Mouse (Mus musculus) left cerebral cortex, postnatal 10 days (tissue): Measurements from ENCODE around the gene P2rx7. TPM values are rescaled to one million over a fixed set of nuclear protein-coding genes. Genes with fewer than 3 reads are reported as not detected.

Experiments
- DNase-seq, 2 experiments: peaks; one replicate each; pipeline ENCODE4 v3.0.0; 2021 to 2022; ENCODE audit warnings: low spot score in 2 of 2, mixed read lengths in 1 of 2; ENCODE audit errors: extremely low spot score in 1 of 2
- intact Hi-C: fragments of 180-260 bp; cut with DNase I; formaldehyde crosslinking; loops from one replicate; pipeline ENCODE4 v1.15.1; 2025
- total RNA-seq, 2 experiments: library from RNA; stranded (reverse); gene quantifications; 2 replicates each; pipeline ENCODE4 v1.2.3; 2021

Gene P2rx7
- total RNA-seq, 2 experiments from 2014 or later, result 6.3 to 6.5 TPM

- intact Hi-C loops, result no loop called here
Observed at GRCm38 (mm10) chr5:122676002-122676401, 32.3 kb downstream of the P2rx7 start.

GRCm38 (mm10) chr5:122677983-122678382, 34.3 kb downstream of the P2rx7 start:
- intact Hi-C loops, result no loop called here
- no peak for DNase-seq

More at GRCm38 (mm10) chr5:122676002-122676401, 32.3 kb downstream of the P2rx7 start:
- no peak for DNase-seq

DNA sequence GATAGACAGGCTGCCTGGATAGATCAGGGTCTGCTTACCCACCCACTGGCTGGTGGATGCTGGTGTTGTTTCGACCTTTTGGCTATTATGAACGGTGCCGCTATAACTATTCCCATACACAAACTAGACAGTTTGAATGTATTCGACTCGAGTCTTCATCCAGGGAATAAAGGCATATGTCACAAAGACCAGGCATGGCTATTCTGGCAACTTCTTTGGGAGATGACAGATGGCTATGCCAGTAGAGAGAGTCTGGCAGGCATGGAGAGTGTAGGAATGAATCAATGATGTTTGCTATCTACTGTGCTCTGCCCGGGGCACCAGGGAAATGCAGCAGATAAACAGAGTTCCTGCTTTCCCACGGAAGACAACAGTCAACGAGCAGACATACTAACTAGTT, 36.2 kb downstream of the P2rx7 start:
- intact Hi-C loops, result no loop called here
- DNase-seq, result no peak

DNA sequence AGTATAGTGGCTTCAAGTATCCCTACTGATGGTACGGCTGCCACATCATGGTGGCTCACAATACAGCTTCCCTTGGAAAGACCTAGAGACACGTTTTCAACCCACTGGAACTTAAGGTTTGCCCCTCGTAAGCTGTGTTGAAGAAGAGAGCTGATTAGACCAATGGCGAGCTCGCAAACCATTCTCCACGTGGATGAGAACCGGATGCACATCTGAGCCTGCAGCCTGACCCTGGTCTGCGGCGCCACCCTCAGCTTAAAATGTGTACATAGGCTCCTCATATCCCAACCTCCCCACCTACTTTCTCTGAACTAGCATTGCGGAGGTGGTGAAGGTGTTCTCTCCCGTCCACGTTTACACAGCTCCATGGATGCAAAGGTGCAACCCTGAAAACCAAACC, 37.6 kb downstream of the P2rx7 start:
- intact Hi-C loops, result no loop called here
- DNase-seq, result no peak

- intact Hi-C loops, result no loop called here
- DNase-seq, result no peak
Observed at GRCm38 (mm10) chr5:122683926-122684325, 40.2 kb downstream of the P2rx7 start.

DNA sequence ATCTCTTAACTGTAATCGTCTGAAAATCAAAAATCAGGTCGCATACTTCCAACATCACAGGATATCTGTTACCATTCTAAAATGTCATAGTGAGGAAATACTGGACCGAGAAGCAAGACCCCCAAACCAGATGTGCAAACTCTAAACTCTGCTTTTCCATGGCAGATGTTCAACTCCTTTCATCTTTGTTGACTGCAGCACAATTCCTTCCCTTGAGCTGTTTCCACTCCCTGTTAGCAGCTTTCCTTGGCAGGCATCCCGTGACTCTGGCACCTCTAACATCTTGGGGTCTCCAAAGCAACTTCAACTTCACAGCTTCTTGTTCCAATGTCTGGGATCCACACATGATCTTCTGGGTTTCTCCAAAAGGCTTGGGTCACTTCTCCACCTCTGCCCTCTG, 43.7 kb downstream of the P2rx7 start:
- DNase-seq, result no peak
- intact Hi-C loops, result no loop called here

DNA sequence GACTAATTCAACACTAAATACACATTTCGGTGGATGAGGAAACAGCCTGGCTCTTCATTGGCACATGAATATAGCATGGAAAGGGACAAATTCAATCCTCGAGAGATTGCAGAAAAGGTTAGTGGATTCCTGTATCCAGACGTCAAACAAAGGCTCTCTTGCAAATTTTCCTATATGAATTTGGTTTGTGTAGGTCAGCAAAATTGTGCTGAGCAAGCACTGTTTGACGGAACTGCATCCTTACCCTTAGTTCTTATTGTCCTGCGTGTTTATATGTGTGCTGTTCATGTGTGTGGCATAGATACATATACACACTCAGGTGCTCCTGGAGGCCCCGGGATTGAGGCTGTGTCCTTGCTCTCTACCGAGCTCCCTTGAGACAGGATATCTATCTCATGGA, 45.4 kb downstream of the P2rx7 start:
- DNase-seq, result no peak
- intact Hi-C loops, result no loop called here

- intact Hi-C loops, result no loop called here
Observed at GRCm38 (mm10) chr5:122690486-122690885, 46.8 kb downstream of the P2rx7 start.

DNA sequence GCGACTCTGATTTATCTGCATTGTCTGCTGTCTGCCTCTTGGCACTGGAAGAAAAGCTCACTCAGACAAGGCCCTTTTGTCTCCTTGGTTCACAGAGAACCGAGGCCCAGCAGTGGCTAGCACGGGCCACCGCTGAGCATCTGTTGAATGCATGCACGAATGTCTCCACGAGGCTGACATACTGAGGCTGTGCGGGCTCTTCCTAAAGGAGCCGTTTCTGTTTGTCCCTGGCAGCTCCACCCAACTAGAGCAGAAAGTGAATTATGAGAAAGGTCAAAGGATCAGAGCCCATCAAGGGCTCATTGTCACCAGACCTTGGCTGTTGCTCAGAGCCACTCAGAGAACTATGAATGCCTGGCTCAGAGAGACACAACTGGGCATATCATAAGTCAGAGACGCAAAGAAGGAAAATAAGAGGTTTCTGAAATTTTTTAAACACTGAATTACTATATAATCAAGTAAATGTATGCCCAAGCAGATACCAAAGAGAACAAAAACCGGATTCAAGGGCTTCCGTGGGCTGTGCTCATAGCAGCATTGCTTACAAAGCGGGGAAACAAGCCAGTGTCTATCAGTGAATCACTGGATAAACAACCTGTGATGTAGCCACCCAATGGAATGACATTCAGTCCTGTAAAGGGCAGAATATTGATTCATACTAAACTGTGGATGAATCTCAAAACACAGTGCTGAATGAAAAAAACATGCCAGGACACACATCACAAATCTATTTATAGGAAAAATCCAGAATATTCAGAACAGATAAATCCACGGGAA, 49.9 kb downstream of the P2rx7 start:
- intact Hi-C loops, result no loop called here
- DNase-seq, result peak in 1 of 2 experiments; percentile 34

More at GRCm38 (mm10) chr5:122690486-122690885, 46.8 kb downstream of the P2rx7 start:
- no peak for DNase-seq

- DNase-seq, result no peak
- intact Hi-C loops, result no loop called here
Observed at GRCm38 (mm10) chr5:122695516-122695915, 51.8 kb downstream of the P2rx7 start.

GRCm38 (mm10) chr5:122698041-122698700, 54.5 kb downstream of the P2rx7 start:
- intact Hi-C loops, result no loop called here
- DNase-seq, result no peak

DNA sequence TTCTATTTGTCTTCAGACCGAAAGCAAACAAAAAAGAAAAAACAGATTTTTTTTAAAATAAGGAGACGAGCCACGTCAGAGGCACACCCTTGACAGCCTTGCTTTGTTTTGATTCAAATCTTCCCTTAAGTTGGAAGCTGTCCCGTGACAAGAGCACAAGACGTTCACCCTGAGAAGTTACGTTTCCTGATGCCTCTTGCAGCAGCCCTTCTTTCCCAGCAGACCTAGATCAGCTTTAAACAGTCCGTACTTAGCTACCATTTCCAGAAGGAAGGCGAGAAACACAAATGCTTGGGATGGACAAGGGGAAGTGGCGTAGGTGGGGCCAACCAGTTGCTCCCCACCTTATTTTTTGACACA, 55.0 kb downstream of the P2rx7 start:
- intact Hi-C loops, result no loop called here
- DNase-seq, result no peak

GRCm38 (mm10) chr5:122700109-122700836, 56.6 kb downstream of the P2rx7 start:
- no peak for DNase-seq
- intact Hi-C loops, result no loop called here

- intact Hi-C loops, result no loop called here
- DNase-seq, result no peak
Observed at GRCm38 (mm10) chr5:122700837-122701212, 57.1 kb downstream of the P2rx7 start.

GRCm38 (mm10) chr5:122702156-122702555, 58.4 kb downstream of the P2rx7 start:
- DNase-seq, result no peak
- intact Hi-C loops, result no loop called here

DNA sequence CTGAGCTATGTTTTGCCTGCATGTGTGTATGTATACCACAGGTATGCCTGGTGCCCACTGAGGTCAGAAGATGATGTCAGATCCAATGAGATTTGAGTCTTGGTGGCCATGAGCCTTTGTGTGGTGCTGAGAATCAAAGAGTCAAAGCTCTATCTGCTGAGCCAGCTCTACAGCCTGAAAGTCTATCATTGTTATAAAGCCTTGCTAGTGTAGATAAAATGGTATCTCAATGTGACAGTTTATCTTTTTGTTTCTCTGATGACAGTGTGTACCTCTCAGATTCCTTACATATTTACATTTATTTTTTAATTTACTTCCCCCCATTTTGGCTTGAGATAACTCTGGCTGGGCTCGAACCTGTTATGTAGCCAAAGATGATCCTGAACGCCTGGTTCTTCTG, 59.9 kb downstream of the P2rx7 start:
- no peak for DNase-seq
- intact Hi-C loops, result no loop called here

GRCm38 (mm10) chr5:122704571-122704970, 60.9 kb downstream of the P2rx7 start:
- intact Hi-C loops, result no loop called here
- DNase-seq, result no peak

- DNase-seq, result no peak
- intact Hi-C loops, result loop anchor here (5.0 kb wide), 1 partner anchor 68 kb away; no protein-coding TSS in a partner anchor
Observed at GRCm38 (mm10) chr5:122705174-122705573, 61.5 kb downstream of the P2rx7 start.

DNA sequence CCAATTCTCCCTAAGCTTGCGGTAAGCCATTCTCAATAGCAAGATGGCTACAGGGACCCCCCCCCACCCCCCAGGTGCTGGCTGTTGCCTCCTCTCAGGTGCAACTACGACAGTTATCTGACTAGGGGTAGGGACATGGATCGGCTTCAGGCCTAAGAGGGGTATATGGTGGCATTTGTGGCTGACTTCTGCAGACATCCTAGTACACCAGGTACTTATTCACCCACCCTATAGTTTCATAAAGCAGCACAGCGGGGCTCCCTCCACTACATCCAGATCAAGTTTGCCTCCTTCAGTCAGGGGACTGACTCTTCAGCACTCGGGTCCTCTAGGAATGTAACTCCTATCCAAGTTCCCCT, 63.2 kb downstream of the P2rx7 start:
- intact Hi-C loops, result loop anchor here (5.0 kb wide), 1 partner anchor 70 kb away; no protein-coding TSS in a partner anchor
- no peak for DNase-seq
